Mouse (Mus musculus) liver, adult 2 months (tissue): ENCODE results near the gene Echs1. TPM values are rescaled to one million over a fixed set of nuclear protein-coding genes. Genes with fewer than 3 reads are reported as not detected.

Source experiments
- DNase-seq: peaks from one replicate; pipeline ENCODE4 v3.0.0-alpha.2; 2011; ENCODE audit warnings: low read depth, low spot score; ENCODE audit errors: extremely low read depth
- H3K27ac ChIP-seq: fragments of 200-500 bp; replicated peaks from 2 replicates; pipeline ENCODE4 v1.5.1; 2012; ENCODE audit warnings: low read depth, mild to moderate bottlenecking, control low read depth, inconsistent platforms, low read length; ENCODE audit not compliant: insufficient read depth
- H3K27me3 ChIP-seq: fragments of 200-500 bp; 2 replicates; pipeline ENCODE4 v1.6.1; 2012; ENCODE audit warnings: mild to moderate bottlenecking, moderate library complexity, low read length, inconsistent platforms; ENCODE audit not compliant: control insufficient read depth, insufficient read depth
- H3K36me3 ChIP-seq: fragments of 200-500 bp; 2 replicates; pipeline ENCODE4 v1.6.1; 2012; ENCODE audit warnings: low read length, inconsistent platforms; ENCODE audit not compliant: control insufficient read depth, insufficient read depth
- H3K4me1 ChIP-seq: fragments of 200-500 bp; 2 replicates; pipeline ENCODE4 v1.6.1; 2011; ENCODE audit warnings: low read length; ENCODE audit not compliant: control insufficient read depth, insufficient read depth
- H3K4me3 ChIP-seq: fragments of 200-500 bp; 2 replicates; pipeline ENCODE4 v1.5.1; 2011; ENCODE audit warnings: low read depth, mild to moderate bottlenecking, control low read depth, low read length, moderate library complexity; ENCODE audit not compliant: insufficient read depth
- H3K79me2 ChIP-seq: fragments of 200-500 bp; 2 replicates; pipeline ENCODE4 v1.6.1; 2012; ENCODE audit warnings: inconsistent platforms, mild to moderate bottlenecking, low read length, moderate library complexity; ENCODE audit not compliant: control insufficient read depth, insufficient read depth
- H3K9ac ChIP-seq: fragments of 200-500 bp; 2 replicates; pipeline ENCODE4 v1.6.1; 2012; ENCODE audit warnings: low read depth, mild to moderate bottlenecking, control low read depth, inconsistent platforms, low read length
- CTCF ChIP-seq: fragments of 200-500 bp; IDR thresholded peaks from 2 replicates; pipeline ENCODE4 v1.5.1; 2011; ENCODE audit warnings: low read depth, low read length, control low read depth
- POLR2A ChIP-seq: fragments of 200-500 bp; IDR thresholded peaks from 2 replicates; pipeline ENCODE4 v1.6.1; 2011; ENCODE audit warnings: low read length, control low read depth; ENCODE audit not compliant: insufficient read depth; ENCODE audit errors: extremely low read depth
- WGBS: fragments of 180-500 bp; shearing (Covaris S2); methylation state at CpG from one replicate; pipeline ENCODE4 v1.1.7; 2018; 5-methylcytosine and 5-hydroxymethylcytosine counted together
- polyA plus RNA-seq: library from polyadenylated mRNA; depleted of rRNA; stranded (reverse); fragments of >200 nt; gene quantifications from 2 replicates; pipeline ENCODE4 v1.2.3, GENCODE M21; 2012; rRNA removed
- total RNA-seq: library from RNA; depleted of rRNA; stranded (reverse); fragments of >200 nt; gene quantifications from 2 replicates; pipeline ENCODE4 v1.2.3, GENCODE M21; 2014; rRNA removed

Gene Echs1
- total and polyA plus RNA-seq, 2 experiments: 271 to 412 TPM

GRCm38 (mm10) chr7:140058528-140058927, 57.7 kb downstream of the Echs1 start:
- Histone ChIP-seq H3K4me3 (no peak overlapping the region), H3K27me3 (peaks cover 6% of the 10 kb centered on the region; the same call in 1 of the 2 replicates)
- WGBS: 41% methylated on average over 7 of the region's 7 CpGs

GRCm38 (mm10) chr7:140057413-140058407, 58.6 kb downstream of the Echs1 start:
- H3K27ac ChIP-seq: no peak overlapping the region
- peak overlapping the region; percentile 9; the same call in 1 of the 2 replicates for H3K4me3 ChIP-seq
- 6% methylated on average over 53 of the region's 53 CpGs for WGBS
- peaks cover 6% of the 10 kb centered on the region; the same call in 1 of the 2 replicates for H3K27me3 ChIP-seq
- no peak for TF ChIP-seq CTCF
- TF ChIP-seq POLR2A: no peak
- no peaks in the 10 kb centered on the region for H3K36me3 ChIP-seq
- H3K79me2 ChIP-seq: no peaks in the 10 kb centered on the region
- DNase-seq: no peak
- no peaks in the 10 kb centered on the region for H3K4me1 ChIP-seq
- H3K9ac ChIP-seq: 0 out of 2 replicates have a peak overlapping the region, but pooled peaks have one; percentile 6

More at GRCm38 (mm10) chr7:140058528-140058927, 57.7 kb downstream of the Echs1 start:
- Histone ChIP-seq H3K36me3 (no peaks in the 10 kb centered on the region), H3K4me1 (no peaks in the 10 kb centered on the region), H3K9ac (no peak overlapping the region), H3K79me2 (no peaks in the 10 kb centered on the region), H3K27ac (no peak overlapping the region)
- DNase-seq: no peak
- TF ChIP-seq POLR2A (no peak), CTCF (no peak)

Other genes with a start within 250 kb of the Echs1 start
- 0.07 and 0.09 TPM in 2 replicates for gene Kndc1, start 221.8 kb downstream of the Echs1 start, total RNA-seq
- gene Kndc1, start 221.8 kb downstream of the Echs1 start, polyA plus RNA-seq: not detected in 2 replicates
- not detected in 2 replicates for gene Utf1, start 172.7 kb downstream of the Echs1 start, total RNA-seq
- not detected in 2 replicates for gene Utf1, start 172.7 kb downstream of the Echs1 start, polyA plus RNA-seq
- gene 6430531B16Rik, start 137.7 kb downstream of the Echs1 start, total RNA-seq: not detected in 2 replicates
- gene 6430531B16Rik, start 137.7 kb downstream of the Echs1 start, polyA plus RNA-seq: 0.07 TPM in 1 of 2 replicates, not detected in the other
- gene Adam8, start 123.9 kb downstream of the Echs1 start, total RNA-seq: 0.09 and 0.47 TPM in 2 replicates
- 0.35 and 0.46 TPM in 2 replicates for gene Adam8, start 123.9 kb downstream of the Echs1 start, polyA plus RNA-seq
- 6.0 and 9.1 TPM in 2 replicates for gene Zfp511, start 80.1 kb downstream of the Echs1 start, total RNA-seq
- gene Zfp511, start 80.1 kb downstream of the Echs1 start, polyA plus RNA-seq: 17.8 and 23.7 TPM in 2 replicates
- gene Tubgcp2, start 79.8 kb downstream of the Echs1 start, total RNA-seq: 12.1 and 12.4 TPM in 2 replicates
- gene Tubgcp2, start 79.8 kb downstream of the Echs1 start, polyA plus RNA-seq: 9.4 and 11.8 TPM in 2 replicates
- not detected in 2 replicates for gene Msx3, start 67.4 kb downstream of the Echs1 start, total RNA-seq
- gene Msx3, start 67.4 kb downstream of the Echs1 start, polyA plus RNA-seq: not detected in 2 replicates
- gene Caly, start 33.9 kb downstream of the Echs1 start, total RNA-seq: not detected in 2 replicates
- gene Caly, start 33.9 kb downstream of the Echs1 start, polyA plus RNA-seq: 0.07 and 0.15 TPM in 2 replicates
- gene Prap1, start 23.1 kb downstream of the Echs1 start, total RNA-seq: not detected in 2 replicates
- gene Prap1, start 23.1 kb downstream of the Echs1 start, polyA plus RNA-seq: not detected in 2 replicates
- 68.6 and 72.7 TPM in 2 replicates for gene Fuom, start 14.0 kb downstream of the Echs1 start, total RNA-seq
- 63.0 and 77.5 TPM in 2 replicates for gene Fuom, start 14.0 kb downstream of the Echs1 start, polyA plus RNA-seq
- gene Paox, start 677 bp downstream of the Echs1 start, total RNA-seq: 86.9 and 87.5 TPM in 2 replicates
- gene Paox, start 677 bp downstream of the Echs1 start, polyA plus RNA-seq: 59.1 and 67.7 TPM in 2 replicates
- gene Mtg1, start 21.1 kb upstream of the Echs1 start, total RNA-seq: 17.4 and 19.3 TPM in 2 replicates
- gene Mtg1, start 21.1 kb upstream of the Echs1 start, polyA plus RNA-seq: 24.7 and 29.7 TPM in 2 replicates
- 1.4 and 1.5 TPM in 2 replicates for gene Sprn, start 38.4 kb upstream of the Echs1 start, total RNA-seq
- 1.3 and 1.7 TPM in 2 replicates for gene Sprn, start 38.4 kb upstream of the Echs1 start, polyA plus RNA-seq
- gene Olfr522, start 48.3 kb upstream of the Echs1 start, total RNA-seq: not detected in 2 replicates
- not detected in 2 replicates for gene Olfr522, start 48.3 kb upstream of the Echs1 start, polyA plus RNA-seq
- gene Olfr523, start 56.7 kb upstream of the Echs1 start, total RNA-seq: not detected in 2 replicates
- gene Olfr523, start 56.7 kb upstream of the Echs1 start, polyA plus RNA-seq: not detected in 2 replicates
- gene Olfr524, start 89.5 kb upstream of the Echs1 start, total RNA-seq: not detected in 2 replicates
- not detected in 2 replicates for gene Olfr524, start 89.5 kb upstream of the Echs1 start, polyA plus RNA-seq
- gene Cd163l1, start 101.8 kb upstream of the Echs1 start, total RNA-seq: not detected in 2 replicates
- 0.02 TPM in 1 of 2 replicates, not detected in the other for gene Cd163l1, start 101.8 kb upstream of the Echs1 start, polyA plus RNA-seq
- gene 5830411N06Rik, start 130.8 kb upstream of the Echs1 start, total RNA-seq: not detected in 2 replicates
- gene 5830411N06Rik, start 130.8 kb upstream of the Echs1 start, polyA plus RNA-seq: not detected in 2 replicates
- not detected in 2 replicates for gene Olfr525, start 204.4 kb upstream of the Echs1 start, total RNA-seq
- not detected in 2 replicates for gene Olfr525, start 204.4 kb upstream of the Echs1 start, polyA plus RNA-seq
- not detected in 2 replicates for gene Olfr527, start 217.5 kb upstream of the Echs1 start, total RNA-seq
- not detected in 2 replicates for gene Olfr527, start 217.5 kb upstream of the Echs1 start, polyA plus RNA-seq
- not detected in 2 replicates for gene Olfr60, start 245.2 kb upstream of the Echs1 start, total RNA-seq
- not detected in 2 replicates for gene Olfr60, start 245.2 kb upstream of the Echs1 start, polyA plus RNA-seq